Mouse (Mus musculus) inflammation-experienced regulatory T-cells, adult 6 months (primary cell): ENCODE results near the gene Abcc5. TPM values are rescaled to one million over a fixed set of nuclear protein-coding genes. Genes with fewer than 3 reads are reported as not detected.

Experiments
- ATAC-seq: one replicate; pipeline ENCODE4 v1.8.0; 2017
- polyA plus RNA-seq, 3 experiments: library from polyadenylated mRNA; unstranded; fragments of 100-300 nt; shearing (Covaris generic); gene quantifications; one replicate each; pipeline ENCODE4 v1.2.1; 2017

Abcc5 gene
- polyA plus RNA-seq, 3 experiments from 2014 or later = 20.5 to 39.1 (median 35.7) TPM

- no peak for ATAC-seq
Observed at GRCm38 (mm10) chr16:20357837-20358236, 68.4 kb downstream of the Abcc5 start.

DNA sequence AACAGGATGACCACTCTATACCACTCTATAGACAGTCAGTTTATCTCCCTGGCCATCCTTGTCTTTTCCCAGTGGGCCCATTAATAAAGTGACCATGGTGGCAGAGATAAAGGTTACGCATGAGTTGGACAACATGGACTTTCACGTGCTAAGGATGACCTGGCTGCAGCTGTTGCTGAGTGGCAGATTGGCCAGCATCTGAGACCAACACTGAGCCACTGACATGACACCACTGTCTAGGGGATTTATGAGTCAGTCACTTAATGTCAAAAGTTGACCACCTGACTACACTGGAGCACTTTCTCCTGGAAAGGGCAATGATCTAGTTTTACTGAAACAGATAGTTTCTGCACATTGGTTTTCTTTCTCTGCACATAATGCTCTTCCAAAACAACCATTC, 71.4 kb downstream of the Abcc5 start:
- ATAC-seq = no peak

DNA sequence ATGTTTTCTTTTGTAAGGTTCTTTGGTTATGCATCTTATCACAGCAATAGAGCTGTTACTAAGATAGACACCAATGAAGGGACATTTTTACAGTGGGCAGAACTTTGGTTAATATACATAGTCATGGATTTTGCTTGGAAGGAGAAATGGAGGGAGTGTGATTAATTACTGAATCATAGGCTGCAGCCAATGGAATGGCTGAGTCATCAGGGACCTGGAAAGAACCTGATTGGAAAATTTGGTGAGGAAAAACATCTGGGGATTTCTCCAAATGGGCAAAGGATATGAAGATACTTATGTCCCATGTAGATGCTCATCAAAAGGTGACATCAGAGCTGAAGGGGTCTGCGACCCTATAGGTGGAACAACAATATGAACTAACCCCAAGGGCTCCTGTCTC, 72.2 kb downstream of the Abcc5 start:
- no peak for ATAC-seq

DNA sequence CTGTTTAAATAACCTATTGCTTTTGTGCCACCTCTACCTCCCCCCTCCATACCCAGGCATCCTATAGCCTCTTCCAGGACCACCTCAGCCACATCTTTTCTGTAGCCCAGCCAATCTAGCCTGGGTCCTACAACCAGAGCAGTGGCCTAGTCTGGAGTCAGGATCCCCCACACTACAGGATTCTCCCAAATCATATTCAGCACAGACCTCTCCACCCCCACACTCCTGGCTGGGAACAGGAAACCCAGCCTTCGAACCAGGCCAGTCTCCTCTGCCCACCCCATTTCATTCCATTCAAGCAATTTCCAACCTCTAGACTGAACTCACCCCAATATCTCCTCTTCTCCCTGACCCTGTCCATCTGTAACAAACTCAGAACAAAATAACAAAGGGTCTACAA, 80.7 kb downstream of the Abcc5 start:
- no peak for ATAC-seq

DNA sequence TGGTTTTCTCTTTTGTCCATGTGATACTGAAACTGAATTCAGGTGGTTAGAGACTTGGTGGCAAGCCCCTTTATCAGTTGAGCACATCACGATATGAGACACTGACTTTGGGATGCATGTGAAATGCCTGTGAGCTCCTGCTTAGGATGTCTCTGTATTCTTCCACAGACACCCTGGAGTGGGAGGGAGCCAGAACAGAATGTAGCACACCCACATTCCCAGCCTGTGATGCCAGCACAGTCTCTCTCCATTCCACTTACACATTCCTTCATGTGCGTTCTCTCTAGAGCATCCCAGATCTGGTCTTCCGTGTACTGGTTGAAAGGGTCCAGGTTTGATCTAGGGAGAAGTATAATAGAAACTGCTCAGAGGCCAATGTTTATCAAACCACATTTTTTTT, 87.6 kb downstream of the Abcc5 start:
- ATAC-seq = no peak

GRCm38 (mm10) chr16:20334918-20335317, 91.3 kb downstream of the Abcc5 start:
- no peak for ATAC-seq

DNA sequence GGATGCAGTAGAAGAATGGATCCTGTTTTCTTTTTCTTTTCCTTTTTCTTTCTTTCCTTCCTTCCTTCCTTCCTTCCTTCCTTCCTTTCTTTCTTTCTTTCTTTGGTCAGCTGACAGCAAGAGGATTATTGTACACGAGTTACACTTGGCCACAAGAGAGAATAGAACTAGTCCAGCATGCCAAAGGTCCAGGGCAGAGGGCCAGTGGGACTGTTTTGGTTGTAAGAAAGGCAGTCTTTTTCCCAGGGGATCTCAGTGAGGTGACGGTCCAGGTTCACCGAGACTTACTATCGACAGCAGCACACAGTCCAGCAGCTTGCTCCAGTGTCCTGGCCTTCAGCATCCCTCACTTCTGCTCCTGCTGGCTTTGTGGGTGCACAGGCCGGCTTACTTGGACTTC, 97.9 kb downstream of the Abcc5 start:
- ATAC-seq = no peak

DNA sequence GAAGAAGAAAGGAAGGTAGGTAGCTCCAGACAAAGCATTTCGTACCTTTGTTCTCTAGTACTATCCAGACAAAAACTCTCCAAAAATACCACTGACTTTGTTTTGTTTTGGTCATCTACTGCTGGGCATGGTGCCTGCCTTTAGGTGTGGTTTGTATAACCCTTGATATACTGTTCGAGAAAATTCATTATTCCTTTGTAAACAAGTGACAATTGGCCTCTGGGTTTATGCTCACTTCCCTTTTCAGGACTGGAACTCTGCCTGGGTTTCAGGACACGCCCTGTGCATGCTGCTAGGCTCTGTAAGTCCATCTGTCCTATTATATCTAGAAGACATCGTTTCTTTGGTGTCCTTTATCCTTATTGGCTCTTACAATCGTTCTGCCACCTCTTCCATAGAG, 100.9 kb downstream of the Abcc5 start, which contains the start of gene Cyp2ab1:
TSS of gene Cyp2ab1 (minus strand) at position 119 of the 400 bp plus-strand sequence.
- ATAC-seq = no peak

- no peak for ATAC-seq
Observed at GRCm38 (mm10) chr16:20323907-20324306, 102.3 kb downstream of the Abcc5 start.

DNA sequence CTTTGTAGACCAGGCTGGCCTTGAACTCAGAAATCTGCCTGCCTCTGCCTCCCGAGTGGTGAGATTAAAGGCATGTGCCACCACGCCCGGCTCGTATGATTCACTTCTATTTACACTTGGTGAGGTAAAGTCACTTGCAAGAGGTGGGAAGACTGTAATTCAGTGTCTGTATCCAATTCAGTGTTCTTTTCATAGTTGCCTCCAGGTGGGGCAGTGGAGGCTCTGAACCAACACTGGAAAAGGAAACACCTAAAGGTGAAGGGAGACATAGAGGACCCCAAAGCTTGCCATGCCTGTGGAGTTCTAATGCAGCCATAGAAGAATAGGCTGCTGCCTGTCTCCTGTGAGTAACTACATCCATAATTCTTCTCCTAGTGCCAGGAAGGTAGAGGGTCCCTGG, 103.9 kb downstream of the Abcc5 start:
- no peak for ATAC-seq

DNA sequence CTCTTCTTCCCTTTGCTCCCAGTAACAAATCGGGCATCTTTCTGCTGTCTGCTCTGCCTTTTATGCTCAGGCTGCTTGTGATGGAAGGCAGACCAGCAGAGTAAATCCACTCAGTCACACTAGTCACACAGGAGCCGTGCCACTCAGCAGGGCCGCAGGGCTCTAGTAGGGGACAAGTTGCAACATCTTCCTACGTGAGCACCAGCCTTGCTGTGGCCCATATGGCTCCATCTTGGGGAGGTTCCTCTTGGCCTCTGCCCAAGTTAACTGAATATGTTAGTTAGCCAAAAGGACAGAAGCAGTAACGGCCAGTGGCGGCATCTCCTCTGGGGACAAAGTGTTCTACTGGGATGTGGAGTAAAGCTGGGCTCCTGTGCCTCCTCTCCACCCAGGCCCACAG, 109.4 kb downstream of the Abcc5 start:
- no peak for ATAC-seq

DNA sequence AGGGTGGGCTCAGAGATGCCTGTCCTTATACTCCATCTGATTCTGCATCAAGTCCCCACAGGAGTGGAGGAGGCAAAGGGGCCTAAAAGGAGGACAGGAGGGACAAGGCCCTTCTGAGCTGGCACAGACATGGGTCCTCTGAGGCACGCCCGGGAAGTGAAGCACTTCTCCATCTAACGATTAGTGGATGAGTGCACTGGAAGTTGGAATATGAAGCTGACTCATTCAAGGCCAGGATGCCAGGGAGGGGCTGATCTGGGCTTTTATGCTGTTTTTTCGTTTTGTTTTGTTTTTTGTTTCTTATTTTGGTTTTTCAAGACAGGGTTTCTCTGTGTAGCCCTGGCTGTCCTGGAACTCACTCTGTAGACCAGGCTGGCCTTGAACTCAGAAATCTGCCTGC, 110.9 kb downstream of the Abcc5 start:
- ATAC-seq = no peak

DNA sequence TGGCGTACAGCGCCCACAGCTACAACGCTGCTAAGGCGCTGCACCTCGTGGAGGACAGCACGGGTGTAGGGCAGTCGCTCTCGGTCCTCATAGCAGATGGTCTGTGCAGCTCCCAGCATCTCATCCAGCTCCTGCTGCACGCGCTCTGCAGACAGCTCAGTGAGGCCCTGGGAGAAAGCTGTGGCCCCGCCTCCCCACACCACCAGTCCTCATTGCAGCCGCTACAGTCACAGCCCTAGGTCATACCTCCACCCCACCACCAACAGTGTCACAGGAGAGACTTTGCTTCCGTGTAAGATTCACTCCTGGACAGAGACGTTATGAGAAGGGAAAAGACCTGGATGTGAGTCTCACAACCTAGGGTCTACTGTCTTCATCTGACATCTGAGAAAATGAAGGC, 113.9 kb downstream of the Abcc5 start:
- ATAC-seq = no peak

DNA sequence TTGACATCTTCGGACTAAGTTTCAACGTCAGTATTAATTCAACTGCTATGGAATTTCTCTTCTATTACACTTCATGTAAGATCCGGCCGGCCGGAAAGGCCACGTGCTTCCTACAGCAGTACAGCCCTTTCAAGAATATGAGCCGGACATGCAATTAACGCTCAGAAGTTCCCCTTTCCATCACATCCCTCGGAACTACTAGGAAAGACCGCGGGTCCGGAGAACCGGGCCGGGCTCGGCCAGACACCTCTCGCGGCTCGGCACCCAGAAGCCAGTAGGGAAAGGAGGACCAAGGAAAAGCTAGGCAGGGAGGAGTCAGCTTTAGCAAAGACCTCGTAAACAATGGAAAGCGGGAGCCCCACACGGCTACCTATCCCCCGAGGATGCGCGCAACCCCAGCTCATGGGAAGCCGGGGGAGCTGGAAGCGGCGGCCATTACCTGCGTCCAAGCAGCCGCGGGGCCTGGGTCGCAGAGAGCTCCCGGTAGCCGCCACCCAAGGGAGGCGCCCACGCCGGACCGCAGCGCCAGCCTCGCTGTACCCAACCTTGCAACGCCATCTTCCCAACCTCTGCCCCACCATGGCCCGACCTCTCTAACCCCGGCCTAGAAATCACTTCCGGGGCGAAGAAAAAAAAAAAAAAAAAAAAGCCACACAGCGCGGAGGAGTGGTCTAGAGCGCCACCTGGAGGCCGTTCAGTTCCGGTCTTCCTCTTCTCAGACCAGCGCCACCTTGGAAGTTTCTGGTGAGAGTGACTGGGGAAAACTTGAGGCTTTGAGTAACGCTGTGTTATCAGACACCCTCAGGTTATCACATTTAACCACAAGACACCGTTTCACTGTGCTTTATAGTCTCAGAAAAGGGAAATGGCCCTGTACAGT, 124.2 kb downstream of the Abcc5 start, which contains the start of gene Parl:
TSS of gene Parl (minus strand) at position 618 of the 880 bp plus-strand sequence.
- ATAC-seq = peak; percentile 93

GRCm38 (mm10) chr16:20300076-20300475, 126.1 kb downstream of the Abcc5 start:
- no peak for ATAC-seq

Other genes starting within 250 kb of the Abcc5 start
- under 1 TPM in 2 of 3 experiments, not detected in 1; 0.18 to 0.23 TPM for gene Map6d1, start 185.0 kb downstream of the Abcc5 start, polyA plus RNA-seq
- gene Parl, start 124.0 kb downstream of the Abcc5 start, polyA plus RNA-seq = 10 to 100 TPM; 77.6 to 82.2 (median 82.2) TPM
- not detected for gene Cyp2ab1, start 101.0 kb downstream of the Abcc5 start, polyA plus RNA-seq
- 10 to 100 TPM; 13.1 to 19.0 (median 14.8) TPM for gene Eif2b5, start 72.4 kb upstream of the Abcc5 start, polyA plus RNA-seq
- 10 to 100 TPM; 10.9 to 19.2 (median 12.4) TPM for gene Dvl3, start 90.6 kb upstream of the Abcc5 start, polyA plus RNA-seq
- 100 to 1,000 TPM; 494 to 560 (median 499) TPM for gene Ap2m1, start 109.1 kb upstream of the Abcc5 start, polyA plus RNA-seq
- 10 to 100 TPM; 49.8 to 94.5 (median 71.5) TPM for gene Abcf3, start 122.2 kb upstream of the Abcc5 start, polyA plus RNA-seq
- under 1 TPM in 2 of 3 experiments, not detected in 1; 0.24 to 0.31 TPM for gene Vwa5b2, start 163.1 kb upstream of the Abcc5 start, polyA plus RNA-seq
- gene Eef1akmt4, start 185.2 kb upstream of the Abcc5 start, polyA plus RNA-seq = 10 to 100 TPM; 12.0 to 19.3 (median 18.7) TPM
- gene Gm49333, start 185.2 kb upstream of the Abcc5 start, polyA plus RNA-seq = not detected
- gene Alg3, start 185.3 kb upstream of the Abcc5 start, polyA plus RNA-seq = 10 to 100 TPM; 22.7 to 33.7 (median 28.4) TPM
- under 1 TPM in 1 of 3 experiments, not detected in 2; 0.43 TPM for gene Camk2n2, start 194.9 kb upstream of the Abcc5 start, polyA plus RNA-seq
- gene Ece2, start 203.4 kb upstream of the Abcc5 start, polyA plus RNA-seq = not detected
- 100 to 1,000 TPM; 135 to 198 (median 183) TPM for gene Psmd2, start 225.3 kb upstream of the Abcc5 start, polyA plus RNA-seq
- gene Eif4g1, start 241.9 kb upstream of the Abcc5 start, polyA plus RNA-seq = 10 to 100 TPM; 48.9 to 68.0 (median 51.3) TPM